10 mouse cellular contexts compared by ENCODE assay signal in genomic region chr11:61225941-61226412, GRCm38 (mm10). TPM values are rescaled to one million over a fixed set of nuclear protein-coding genes. Genes with fewer than 3 reads are reported as not detected.
A peak's percentile ranks its signal among the peaks of the same experiment; 100 is the strongest.
DNase-seq lines count a peak whose midpoint lies in the region; ATAC-seq lines count a peak whose summit lies in the region.
"Had no signal": no experiment of that assay in that cellular context is flagged by ENCODE, and none has a peak within 500 bp of the region (broad histone marks: within the 10 kb centered on the region; RNA-seq: fewer than 3 reads in every experiment).

No protein-coding gene starts in this region.

- no peak overlapping the region for H3K4me3 ChIP-seq in midbrain, embryonic 14.5 days (replicated peaks; ENCODE audit: low read depth, low read length)
- no peak overlapping the region for H3K4me3 ChIP-seq in midbrain, embryonic 15.5 days
- H3K4me3 ChIP-seq: limb, embryonic 13.5 days had no signal

- no peak overlapping the region for H3K27ac ChIP-seq in midbrain, embryonic 14.5 days (replicated peaks; ENCODE audit: low read depth, low read length)
- no peak overlapping the region for H3K27ac ChIP-seq in midbrain, embryonic 15.5 days
- H3K27ac ChIP-seq: limb, embryonic 13.5 days had no signal

- 86% methylated on average over 6 of the region's 6 CpGs for WGBS in midbrain, embryonic 14.5 days
- WGBS in midbrain, embryonic 15.5 days, result 82% methylated on average over 6 of the region's 6 CpGs

- no peaks in the 10 kb centered on the region for H3K36me3 ChIP-seq in midbrain, embryonic 14.5 days (ENCODE audit: control insufficient read depth, insufficient read depth, low read length)
- no peaks in the 10 kb centered on the region for H3K36me3 ChIP-seq in midbrain, embryonic 15.5 days (replicated peaks)
- H3K36me3 ChIP-seq: G1E; limb, embryonic 13.5 days had no signal

- H3K27me3 ChIP-seq in midbrain, embryonic 14.5 days (ENCODE audit: control insufficient read depth, insufficient read depth, low read length), result no peaks in the 10 kb centered on the region
- H3K27me3 ChIP-seq in midbrain, embryonic 15.5 days (replicated peaks), result no peaks in the 10 kb centered on the region
- H3K27me3 ChIP-seq: limb, embryonic 13.5 days had no signal

- DNase-seq in midbrain, embryonic 14.5 days, result peak; percentile 12
- DNase-seq in gastrocnemius, postnatal 10 days, result peak; percentile 40
- peak; percentile 42 to 57 for DNase-seq in layer of hippocampus, postnatal 10 days (ENCODE audit: low spot score in 2 of 2)
- peak; percentile 21 to 41 for DNase-seq in right cerebral cortex, postnatal 36 days (ENCODE audit: low spot score in 2 of 2)
- no peak for DNase-seq in kidney, adult 9 months
- no peak for DNase-seq in liver
- DNase-seq in kidney, adult 18-20 months, result no peak

- H3K9me3 ChIP-seq in midbrain, embryonic 14.5 days (ENCODE audit: control insufficient read depth, low read length), result no peaks in the 10 kb centered on the region
- H3K9me3 ChIP-seq in midbrain, embryonic 15.5 days, result no peaks in the 10 kb centered on the region
- H3K9me3 ChIP-seq: G1E; limb, embryonic 13.5 days had no signal

- ATAC-seq in midbrain, embryonic 14.5 days (ENCODE audit: low FRiP score, low TSS enrichment), result no peak
- ATAC-seq in midbrain, embryonic 15.5 days (replicated peaks), result no peak

- no peak overlapping the region for H3K4me2 ChIP-seq in midbrain, embryonic 14.5 days (ENCODE audit: low read length)
- no peak overlapping the region for H3K4me2 ChIP-seq in midbrain, embryonic 15.5 days
- H3K4me2 ChIP-seq: limb, embryonic 13.5 days had no signal

- H3K4me1 ChIP-seq in midbrain, embryonic 14.5 days (ENCODE audit: control insufficient read depth, insufficient read depth, low read length), result no peaks in the 10 kb centered on the region
- 0 out of 2 replicates have a peak, but pooled peaks cover under 1% of the 10 kb centered on the region for H3K4me1 ChIP-seq in midbrain, embryonic 15.5 days

- no peak overlapping the region for H3K9ac ChIP-seq in midbrain, embryonic 14.5 days (replicated peaks; ENCODE audit: low read length)
- H3K9ac ChIP-seq in midbrain, embryonic 15.5 days, result no peak overlapping the region
- H3K9ac ChIP-seq: limb, embryonic 13.5 days had no signal

RNA-seq across cellular contexts. Expression of gene Aldh3a1, which starts 18.6 kb away (rescaled TPM):
- 0.12 TPM in 1 of 2 replicates, not detected in the other for polyA plus RNA-seq in midbrain, embryonic 14.5 days (2014; fragmentation: Nextera tagmentation; extraction: Ambion mirVana)
- 0.19 TPM in 1 of 2 replicates, not detected in the other for polyA plus RNA-seq in midbrain, embryonic 15.5 days (2015; fragmentation: Nextera tagmentation; extraction: Ambion mirVana)
- under 1 TPM; 0.23 to 0.34 TPM for total RNA-seq in gastrocnemius, postnatal 10 days (2021)
- 1 to 10 TPM; 1.4 to 1.8 TPM for total RNA-seq in layer of hippocampus, postnatal 10 days (2021)
- polyA plus RNA-seq: G1E had no signal

RNA-seq across cellular contexts. Expression of gene Aldh3a2, which starts 41.3 kb away (rescaled TPM):
- polyA plus RNA-seq in midbrain, embryonic 14.5 days (2014; fragmentation: Nextera tagmentation; extraction: Ambion mirVana), result 21.8 and 30.2 TPM in 2 replicates
- 27.0 and 27.3 TPM in 2 replicates for polyA plus RNA-seq in midbrain, embryonic 15.5 days (2015; fragmentation: Nextera tagmentation; extraction: Ambion mirVana)
- total RNA-seq in gastrocnemius, postnatal 10 days (2021), result 10 to 100 TPM; 18.6 to 22.6 TPM
- 10 to 100 TPM; 53.5 to 58.7 TPM for total RNA-seq in layer of hippocampus, postnatal 10 days (2021)

RNA-seq across cellular contexts. Expression of gene Usp22, which starts 51.1 kb away (rescaled TPM):
- polyA plus RNA-seq in midbrain, embryonic 14.5 days (2014; fragmentation: Nextera tagmentation; extraction: Ambion mirVana), result 462 and 529 TPM in 2 replicates
- 442 and 456 TPM in 2 replicates for polyA plus RNA-seq in midbrain, embryonic 15.5 days (2015; fragmentation: Nextera tagmentation; extraction: Ambion mirVana)
- 10 to 100 TPM; 28.1 to 39.3 TPM for total RNA-seq in gastrocnemius, postnatal 10 days (2021)
- total RNA-seq in layer of hippocampus, postnatal 10 days (2021), result 100 to 1,000 TPM; 453 to 469 TPM

Comparison
In these comparisons a context has a peak if more than half of its experiments do, and no peak if none do; other contexts are left out.
1. DNase-seq: peak in midbrain, embryonic 14.5 days (single experiment), gastrocnemius, postnatal 10 days (single experiment), layer of hippocampus, postnatal 10 days (2 of 2) and right cerebral cortex, postnatal 36 days (2 of 2); none in kidney, adult 9 months (single experiment), liver (single experiment) and kidney, adult 18-20 months (single experiment).
2. RNA of gene Usp22, which starts 51.1 kb away (total RNA-seq): 453 to 469 TPM in layer of hippocampus, postnatal 10 days; 28.1 to 39.3 TPM in gastrocnemius, postnatal 10 days; every median in the first group is over 10 times any median in the second.